Mouse (Mus musculus) cortical plate, adult 2 months (tissue): ENCODE data around the gene Exoc2.

ENCODE experiments used
- CTCF ChIP-seq: fragments of 200-500 bp; IDR thresholded peaks from 2 replicates; pipeline ENCODE4 v1.5.1; 2011; ENCODE audit warnings: mild to moderate bottlenecking, control low read depth, low read length; ENCODE audit not compliant: insufficient read depth; ENCODE audit errors: extremely low read depth
- POLR2A ChIP-seq: fragments of 200-500 bp; IDR thresholded peaks from 2 replicates; pipeline ENCODE4 v1.6.1; 2011; ENCODE audit warnings: mild to moderate bottlenecking, low read length, control low read depth; ENCODE audit not compliant: insufficient read depth; ENCODE audit errors: extremely low read depth

DNA sequence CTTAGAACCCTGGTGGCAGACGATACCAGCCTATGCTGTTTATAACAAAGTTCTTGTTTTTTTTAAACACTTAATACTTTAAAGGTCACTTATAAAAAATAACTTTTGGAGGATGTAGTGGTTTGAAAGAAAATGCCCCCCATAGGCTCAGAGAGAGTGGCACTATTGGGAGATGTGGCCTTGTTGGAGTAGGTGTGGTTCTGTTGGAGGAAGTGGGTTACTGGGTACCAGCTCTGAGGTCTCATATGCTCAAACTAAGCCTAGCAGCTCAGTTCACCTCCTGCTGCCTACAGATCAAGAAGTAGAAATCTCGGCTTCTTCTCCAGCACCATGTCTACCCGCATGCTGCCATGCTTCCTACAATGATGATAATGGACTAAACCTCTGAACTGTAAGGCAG, 98.1 kb downstream of the Exoc2 start:
- no peak for TF ChIP-seq CTCF
- TF ChIP-seq POLR2A = no peak
